Mouse (Mus musculus) thymus, postnatal 4 days (tissue): ENCODE measurements around the gene Ehbp1l1.
A peak's percentile ranks its signal among the peaks of the same experiment; 100 is the strongest.

Experiments
- DNase-seq: peaks from one replicate; pipeline ENCODE4 v3.0.0; 2021

Ehbp1l1 gene

DNA sequence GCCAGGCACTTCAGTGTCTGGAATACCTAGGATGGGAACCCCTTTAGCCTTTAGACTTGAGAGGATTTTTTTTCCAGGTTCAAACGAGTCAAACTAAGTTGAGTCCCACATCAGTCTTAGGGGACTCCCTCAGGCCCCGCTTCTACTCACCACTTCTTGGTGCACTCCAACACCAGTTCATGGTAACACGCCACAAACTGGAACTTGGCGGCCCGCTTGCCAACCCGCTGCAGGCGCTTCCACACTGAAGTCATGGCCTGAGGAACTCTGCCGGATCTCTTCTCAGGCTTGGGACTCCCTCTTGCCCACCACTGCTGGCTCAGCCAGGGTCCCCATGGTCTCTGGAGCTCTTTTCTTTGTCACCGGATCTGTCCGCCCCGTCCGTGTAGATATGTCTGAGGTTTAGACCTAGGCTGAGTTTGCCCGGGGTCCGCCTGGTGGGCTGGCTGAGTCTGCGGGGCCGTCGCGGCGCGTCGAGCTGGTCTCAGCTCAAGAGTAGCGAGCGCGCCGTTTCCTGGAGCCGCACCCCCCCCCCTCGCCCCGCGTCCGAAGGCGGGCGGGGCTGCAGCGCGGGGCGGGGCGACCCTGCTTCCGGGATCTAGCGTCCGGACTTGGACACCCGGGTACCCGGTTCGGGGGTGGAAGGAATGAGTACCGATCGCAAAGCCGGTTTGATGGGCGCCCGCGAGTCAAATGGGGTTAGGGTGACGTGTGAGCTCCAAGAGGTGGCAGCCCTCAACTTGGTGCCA lies at the start of gene Ehbp1l1:
Ehbp1l1 (minus strand) TSS at position 551 of the 749 bp plus-strand sequence.
- DNase-seq, result peak; percentile 87

DNA sequence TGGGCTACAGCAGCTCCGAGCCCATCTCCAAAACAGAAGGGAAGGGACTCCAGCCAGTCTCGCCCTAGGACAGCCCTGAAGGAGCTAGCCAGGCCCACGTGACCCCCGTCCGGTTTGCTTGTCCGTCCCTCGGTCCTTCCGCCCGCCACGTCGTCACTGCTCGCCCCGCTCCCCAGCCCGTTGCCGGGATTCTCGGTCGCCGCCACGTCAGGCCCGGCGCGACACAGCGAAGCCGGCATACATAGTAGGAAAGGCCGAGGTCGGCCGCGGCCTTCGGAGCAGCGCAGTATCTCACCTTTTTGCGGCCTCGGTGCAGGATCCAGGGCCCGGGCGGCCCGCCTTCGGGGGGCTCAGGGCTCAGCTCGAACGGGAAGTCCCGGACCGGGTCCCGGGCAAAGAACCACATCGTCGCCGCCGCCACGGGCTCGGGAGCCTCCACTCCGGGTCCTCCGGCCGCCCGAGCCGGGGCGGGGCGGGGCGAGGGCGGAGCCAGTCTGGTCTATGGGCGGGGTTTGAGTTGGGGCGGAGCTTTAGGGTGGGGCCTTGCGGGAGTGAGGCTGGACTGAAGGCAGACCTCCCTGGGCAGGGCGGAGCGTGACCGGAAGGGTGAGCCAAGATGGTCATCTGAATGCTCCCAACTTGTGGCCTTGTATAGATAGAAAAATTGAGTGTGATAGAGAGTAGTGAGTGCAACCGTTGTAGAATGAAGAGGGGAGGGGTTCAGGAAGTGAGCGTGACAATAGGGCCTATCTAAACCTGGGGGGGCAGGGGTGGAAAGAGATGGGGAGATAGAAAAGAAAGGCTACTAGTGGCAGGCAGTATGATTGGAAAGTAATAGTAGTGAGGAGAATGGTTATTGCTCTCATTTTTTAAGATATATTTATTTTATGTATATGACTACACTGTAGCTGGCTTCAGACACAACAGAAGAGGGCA lies 45.1 kb upstream of the Ehbp1l1 start, which contains the start of gene Scyl1:
Scyl1 (minus strand) TSS at position 495 of the 936 bp plus-strand sequence.
- peak; percentile 96 for DNase-seq

DNA sequence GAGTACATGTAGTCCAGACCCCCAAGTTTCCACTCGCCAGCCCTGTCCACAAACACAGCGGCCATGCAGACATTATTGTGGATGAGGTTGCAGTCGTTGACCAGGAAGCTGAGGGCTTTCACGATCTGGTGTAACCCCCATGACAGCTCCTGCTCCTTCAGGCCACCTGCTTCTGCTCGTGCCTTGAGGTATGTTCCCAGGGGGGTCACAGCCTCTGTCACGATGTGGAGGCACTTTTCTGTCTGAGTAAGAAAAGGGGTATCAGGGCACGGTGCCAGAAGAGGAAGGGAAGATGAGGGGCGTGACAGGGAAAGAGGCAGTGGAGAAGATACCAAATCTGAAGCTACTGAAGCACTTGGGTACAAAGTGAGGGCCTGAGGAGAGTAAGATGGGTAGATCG lies 44.2 kb upstream of the Ehbp1l1 start:
- DNase-seq, result no peak

DNA sequence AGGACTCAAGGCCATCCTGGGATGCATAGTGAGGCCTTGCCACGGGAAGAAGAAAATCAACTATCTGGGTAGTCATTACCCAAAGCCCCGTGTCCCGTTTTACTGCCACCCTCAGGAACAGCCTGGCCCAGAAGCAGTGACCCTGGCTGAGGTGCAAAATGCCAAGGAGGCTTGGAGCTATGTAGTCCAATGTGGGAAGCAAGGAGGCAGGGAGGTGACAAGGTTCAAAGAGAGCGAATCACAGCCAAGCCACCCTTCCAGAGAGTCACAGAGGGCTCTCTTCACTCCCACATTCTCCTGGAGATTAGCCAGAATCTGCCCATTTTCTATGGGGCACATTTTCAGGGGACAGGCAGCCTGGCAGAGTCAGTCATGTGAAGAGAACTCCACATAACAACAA lies 41.2 kb upstream of the Ehbp1l1 start:
- DNase-seq, result no peak

DNA sequence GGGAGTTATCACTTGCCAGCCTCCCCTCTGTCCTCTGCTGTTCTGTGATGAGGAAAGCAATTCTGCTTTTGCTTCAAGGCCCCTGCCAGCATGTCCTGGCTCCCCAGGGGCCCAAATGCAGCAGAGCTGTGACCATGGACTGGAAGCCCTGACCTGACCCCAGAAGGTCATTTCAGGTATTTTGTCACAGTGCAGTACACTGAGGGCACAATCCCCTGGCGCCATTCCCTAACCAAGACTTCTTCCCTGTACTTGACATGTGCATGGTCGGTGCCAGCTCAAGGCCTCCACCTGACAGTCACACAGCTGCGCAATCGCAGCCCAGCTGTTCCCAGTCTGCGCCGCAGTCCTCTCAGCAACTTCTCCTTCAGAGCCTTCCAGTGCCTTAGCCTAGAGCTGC lies 37.0 kb upstream of the Ehbp1l1 start:
- DNase-seq, result no peak

DNA sequence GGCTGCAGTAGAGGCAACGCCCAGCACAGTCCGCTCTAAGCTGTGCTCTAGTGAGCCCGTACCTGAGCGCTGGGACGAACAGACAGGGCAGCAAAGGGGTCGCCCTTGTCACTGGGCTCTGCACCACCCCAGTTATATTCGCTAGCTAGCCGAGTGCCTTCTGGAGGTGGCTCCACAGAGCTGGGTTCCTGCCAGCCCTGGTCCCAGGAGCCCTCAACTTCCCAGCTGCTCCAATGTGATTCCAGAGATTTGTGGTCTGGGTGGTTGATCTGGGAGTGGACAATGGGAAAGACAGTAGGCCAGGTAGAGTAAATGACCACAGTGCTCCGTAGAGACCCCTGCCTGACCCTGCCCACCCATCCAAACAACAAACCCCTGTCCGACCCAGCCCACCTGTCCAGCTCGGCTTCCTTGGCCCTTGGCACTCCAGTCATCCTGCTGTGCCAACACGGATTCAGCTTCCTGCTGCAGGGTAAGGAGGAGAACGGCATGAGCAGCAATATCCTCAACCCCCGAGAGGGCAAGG lies 32.8 kb upstream of the Ehbp1l1 start:
- DNase-seq, result no peak

DNA sequence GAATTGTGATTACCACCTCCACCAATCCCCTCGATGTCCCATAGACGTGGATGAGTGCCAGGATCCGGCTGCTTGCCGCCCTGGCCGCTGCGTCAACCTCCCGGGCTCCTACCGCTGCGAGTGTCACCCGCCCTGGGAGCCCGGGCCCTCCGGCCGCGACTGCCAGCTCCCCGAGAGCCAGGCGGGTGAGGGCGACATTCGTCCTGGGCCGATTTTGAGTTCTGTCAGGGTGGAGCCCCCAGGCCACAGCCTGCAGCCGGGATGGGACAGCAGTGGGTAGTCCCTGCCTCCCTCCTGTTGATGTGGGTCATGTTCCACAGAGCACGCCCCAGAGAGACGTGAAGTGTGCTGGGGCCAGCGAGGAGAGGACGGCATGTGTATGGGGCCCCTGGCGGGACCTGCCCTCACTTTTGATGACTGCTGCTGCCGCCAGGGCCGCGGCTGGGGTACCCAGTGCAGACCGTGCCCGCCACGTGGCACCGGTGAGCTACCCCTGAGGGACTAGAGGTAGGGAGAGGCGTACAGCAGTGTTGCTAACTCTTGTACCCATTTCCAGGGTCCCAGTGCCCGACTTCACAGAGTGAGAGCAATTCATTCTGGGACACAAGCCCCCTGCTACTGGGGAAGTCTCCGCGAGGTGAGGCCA lies 31.0 kb upstream of the Ehbp1l1 start:
- no peak for DNase-seq

DNA sequence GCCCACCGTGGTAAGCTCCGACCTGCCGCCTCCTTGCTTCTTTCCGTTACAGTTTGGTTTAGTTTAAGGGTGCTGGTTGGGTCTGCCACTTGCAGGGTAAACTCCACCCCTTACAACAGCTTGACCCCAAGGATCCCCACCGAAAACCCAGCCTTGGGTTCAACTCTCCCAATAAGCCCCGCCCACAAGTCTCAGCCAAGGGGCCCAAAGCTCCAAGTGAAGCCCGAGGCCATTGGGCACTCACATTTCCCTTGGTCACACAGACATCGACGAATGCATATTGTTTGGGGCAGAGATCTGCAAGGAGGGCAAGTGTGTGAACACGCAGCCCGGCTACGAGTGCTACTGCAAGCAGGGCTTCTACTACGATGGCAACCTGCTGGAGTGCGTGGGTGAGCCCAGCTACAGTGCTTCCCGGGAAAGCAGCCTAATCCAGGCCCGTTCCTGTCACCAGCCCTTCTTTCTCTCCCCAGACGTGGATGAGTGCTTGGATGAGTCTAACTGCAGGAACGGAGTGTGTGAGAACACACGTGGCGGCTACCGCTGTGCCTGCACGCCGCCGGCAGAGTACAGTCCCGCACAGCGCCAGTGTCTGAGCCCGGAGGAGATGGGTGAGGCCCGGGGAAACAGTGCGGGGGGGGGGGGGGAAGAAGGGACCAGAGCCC lies 30.3 kb upstream of the Ehbp1l1 start:
- DNase-seq, result no peak

DNA sequence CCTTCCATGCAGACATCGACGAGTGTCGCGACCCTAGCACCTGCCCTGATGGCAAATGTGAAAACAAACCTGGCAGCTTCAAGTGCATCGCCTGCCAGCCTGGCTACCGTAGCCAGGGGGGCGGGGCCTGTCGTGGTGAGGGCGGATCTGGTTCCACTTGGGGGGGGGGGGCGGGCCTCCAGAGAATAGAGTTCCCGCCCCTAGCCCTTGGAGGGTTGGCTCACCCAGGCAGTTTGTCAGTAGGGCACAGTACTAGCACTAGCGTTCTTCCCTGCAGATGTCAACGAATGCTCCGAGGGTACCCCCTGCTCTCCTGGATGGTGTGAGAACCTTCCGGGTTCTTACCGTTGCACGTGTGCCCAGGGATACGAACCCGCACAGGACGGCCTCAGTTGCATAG lies 25.6 kb upstream of the Ehbp1l1 start:
- peak; percentile 83 for DNase-seq

DNA sequence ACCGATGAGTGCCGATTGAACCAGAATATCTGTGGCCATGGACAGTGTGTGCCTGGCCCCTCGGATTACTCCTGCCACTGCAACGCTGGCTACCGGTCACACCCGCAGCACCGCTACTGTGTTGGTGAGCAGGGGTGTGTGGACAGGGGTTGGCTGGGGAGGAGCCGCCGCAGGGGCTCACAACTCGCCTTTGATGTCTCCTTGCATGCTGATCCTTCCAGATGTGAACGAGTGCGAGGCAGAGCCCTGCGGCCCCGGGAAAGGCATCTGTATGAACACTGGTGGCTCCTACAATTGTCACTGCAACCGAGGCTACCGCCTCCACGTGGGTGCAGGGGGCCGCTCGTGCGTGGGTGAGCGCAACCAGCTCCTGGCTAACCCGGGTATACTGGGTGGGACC lies 24.8 kb upstream of the Ehbp1l1 start:
- no peak for DNase-seq

DNA sequence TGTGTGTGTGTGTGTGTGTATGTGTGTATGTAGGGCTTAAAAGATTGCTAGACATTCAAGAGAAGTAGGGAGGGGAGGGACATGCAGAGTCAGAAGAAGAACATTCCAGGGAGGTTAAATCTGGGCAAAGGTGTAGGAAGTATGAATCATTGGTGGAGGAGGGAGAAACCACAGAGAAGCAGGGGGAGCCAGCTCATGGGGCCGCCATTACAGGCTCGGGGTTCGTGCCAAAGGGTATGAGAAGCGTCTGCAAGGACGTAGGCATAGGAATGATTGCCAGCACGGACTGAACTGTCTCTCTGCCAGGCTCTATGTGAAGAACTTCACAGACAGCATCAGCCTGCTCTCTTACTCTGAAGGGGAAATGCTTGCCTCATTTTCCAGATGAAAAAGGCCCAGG lies 23.4 kb upstream of the Ehbp1l1 start:
- no peak for DNase-seq

DNA sequence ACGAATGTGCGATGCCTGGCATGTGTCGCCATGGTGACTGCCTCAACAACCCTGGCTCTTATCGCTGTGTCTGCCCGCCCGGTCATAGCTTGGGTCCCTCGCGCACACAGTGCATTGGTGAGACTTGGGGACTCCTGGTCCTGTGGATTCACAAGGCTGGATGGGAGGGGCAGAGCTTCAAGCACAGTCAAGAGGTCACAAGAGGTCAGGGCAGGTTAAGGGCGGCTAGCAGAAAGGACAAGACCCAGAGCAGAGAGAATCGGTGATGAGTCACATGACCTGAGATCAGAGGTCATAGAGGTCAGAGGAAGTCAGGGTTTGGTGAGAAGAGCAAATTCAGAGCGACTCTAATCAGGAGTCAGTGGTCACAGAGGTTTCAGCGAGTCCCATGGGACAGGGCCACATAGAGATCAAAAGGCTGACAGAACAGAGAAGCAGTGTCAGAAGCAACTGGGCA lies 20.8 kb upstream of the Ehbp1l1 start:
- DNase-seq, result no peak

DNA sequence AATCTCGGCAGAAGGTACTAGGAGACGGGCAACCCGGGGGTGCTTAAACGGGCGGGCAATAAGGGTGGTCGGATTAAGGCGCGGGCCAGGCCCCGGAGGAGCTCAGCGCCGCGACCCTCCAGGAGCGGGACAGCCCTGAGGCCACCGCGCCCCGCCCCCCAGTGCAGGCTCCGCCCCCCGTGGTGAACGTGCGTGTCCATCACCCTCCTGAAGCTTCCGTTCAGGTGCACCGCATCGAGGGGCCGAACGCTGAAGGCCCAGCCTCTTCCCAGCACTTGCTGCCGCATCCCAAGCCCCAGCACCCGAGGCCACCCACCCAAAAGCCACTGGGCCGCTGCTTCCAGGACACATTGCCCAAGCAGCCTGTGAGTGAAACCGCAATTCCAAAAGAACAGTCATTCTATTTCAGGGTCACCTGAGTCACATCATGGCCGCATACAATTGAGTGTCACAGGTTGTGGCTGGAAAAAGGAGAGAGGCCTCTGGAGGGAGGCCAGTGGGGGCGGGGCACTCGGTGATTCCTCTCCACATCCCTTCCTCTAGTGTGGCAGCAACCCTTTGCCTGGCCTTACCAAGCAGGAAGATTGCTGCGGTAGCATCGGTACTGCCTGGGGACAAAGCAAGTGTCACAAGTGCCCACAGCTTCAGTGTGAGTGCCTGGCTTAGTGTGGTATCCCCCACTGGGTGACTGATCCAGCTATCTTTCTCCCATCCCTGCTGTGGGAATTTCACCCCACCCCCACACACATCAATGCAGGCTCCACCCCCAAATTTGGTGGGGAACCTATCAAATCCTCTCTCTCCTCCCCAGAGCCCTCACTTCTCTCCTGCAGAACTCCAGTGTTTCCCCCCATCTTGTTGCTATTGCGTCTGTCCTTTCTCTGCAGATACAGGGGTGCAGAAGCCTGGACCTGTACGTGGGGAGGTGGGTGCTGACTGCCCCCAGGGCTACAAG lies 19.9 kb upstream of the Ehbp1l1 start:
- DNase-seq, result peak; percentile 64

DNA sequence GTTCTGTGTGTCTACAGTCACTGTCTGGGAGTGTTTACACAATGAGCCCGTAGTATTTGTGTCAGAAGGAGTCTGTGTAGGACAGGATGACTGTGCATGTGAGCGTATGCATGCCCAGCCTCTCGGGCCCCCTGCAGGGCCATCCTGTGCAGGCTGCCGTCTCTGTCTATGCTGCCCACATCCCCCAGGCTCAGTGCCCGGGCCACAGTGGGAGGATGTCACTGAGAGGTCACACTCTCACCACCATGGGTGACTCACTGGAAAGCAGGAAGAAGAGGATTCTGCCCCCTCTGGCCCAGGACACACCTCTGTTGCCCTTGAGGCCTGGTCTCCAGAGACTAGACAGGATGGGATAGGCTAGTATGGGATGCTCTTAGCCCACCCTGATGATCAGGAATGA lies 17.5 kb upstream of the Ehbp1l1 start:
- DNase-seq, result no peak

DNA sequence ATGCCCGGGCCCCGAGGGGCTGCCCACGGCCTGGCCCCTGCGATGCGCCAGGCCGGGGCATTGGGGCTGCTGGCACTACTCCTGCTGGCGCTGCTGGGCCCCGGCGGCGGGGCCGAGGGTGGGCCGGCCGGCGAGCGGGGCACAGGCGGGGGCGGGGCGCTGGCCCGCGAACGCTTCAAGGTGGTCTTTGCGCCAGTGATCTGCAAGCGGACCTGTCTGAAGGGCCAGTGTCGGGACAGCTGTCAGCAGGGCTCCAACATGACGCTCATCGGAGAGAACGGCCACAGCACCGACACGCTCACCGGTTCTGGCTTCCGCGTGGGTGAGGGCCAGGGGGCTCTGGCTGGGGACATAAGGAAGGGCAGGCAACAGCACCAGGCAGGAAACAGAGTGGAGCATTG lies 16.1 kb upstream of the Ehbp1l1 start:
- no peak for DNase-seq

DNA sequence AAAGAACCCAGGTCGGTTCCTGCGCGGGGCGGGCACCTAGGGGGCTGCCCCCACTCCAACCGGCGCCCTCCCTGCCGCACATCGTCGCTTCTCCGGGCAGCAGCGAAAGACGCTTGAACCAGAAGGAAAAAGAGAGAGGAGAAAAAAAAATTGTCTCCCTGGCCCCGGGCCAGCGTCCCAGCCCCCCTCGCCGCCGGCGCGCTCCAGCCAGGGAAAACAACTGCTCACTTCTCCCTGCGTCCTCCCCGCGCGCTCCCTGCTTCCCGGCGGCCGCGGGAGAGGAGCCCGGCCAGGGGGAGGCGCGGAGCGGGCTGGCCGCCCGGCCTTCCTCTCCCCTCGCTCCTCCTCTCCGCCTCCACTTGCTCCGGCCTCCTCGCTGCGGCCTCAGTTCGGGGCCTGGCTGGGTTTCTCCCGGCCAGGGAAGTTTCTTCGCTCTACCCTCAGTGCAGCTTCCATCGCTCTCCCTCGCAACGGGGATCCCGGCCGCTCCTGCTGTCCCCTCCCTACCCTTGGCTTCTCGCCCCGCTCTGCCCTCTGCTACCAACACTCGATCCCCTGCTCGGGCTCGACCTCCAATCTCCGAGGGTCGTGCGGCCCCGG lies 15.6 kb upstream of the Ehbp1l1 start:
- DNase-seq, result peak; percentile 26

DNA sequence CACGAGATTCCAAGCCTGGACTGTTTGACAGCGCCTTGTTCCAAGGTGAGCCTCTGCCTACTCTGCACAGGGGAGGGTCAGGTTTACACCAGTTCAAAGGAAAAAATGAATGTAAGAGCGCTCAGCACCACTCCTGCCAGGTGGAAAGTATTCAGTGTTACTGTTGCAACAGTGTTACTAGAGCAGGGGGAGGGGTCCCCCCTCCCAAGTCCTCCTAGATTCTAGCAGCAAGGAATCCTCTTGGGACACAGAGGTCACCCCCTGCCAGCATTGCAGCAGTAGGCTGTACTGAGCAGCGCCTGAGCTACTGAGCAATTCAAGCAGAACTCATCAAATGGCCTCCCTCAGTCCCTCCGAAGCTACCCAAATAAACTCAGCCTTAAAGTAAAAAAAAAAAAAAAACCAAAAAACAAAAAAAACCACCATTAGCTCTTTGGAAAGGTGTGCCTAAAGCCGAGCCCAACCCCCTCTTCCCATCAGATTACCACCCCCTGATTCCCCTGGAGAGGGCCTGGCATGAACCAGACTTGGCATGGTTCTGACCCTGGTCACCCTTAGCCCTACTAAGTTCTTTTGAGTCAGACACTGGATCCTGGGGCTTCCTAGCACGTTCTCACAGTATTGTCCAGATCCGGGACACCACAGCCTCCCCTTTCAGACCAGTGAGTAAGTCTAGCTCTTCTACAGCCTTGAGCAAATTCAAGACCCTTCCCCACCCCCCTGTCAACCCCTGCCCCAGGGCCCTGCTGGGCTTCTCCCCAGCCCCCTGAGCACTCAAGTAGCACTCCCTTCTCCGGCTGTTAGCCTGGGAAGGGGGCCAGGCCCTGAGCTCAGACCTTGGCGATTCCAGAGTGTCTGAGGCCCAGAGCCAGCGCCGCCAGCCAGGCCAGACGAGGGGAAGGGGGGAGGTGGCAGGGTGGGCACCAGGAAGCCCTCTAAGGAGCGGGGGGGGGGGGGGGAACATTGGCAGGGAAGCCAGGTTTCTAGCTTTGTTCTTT lies 14.5 kb upstream of the Ehbp1l1 start, which contains the start of gene Ltbp3:
Ltbp3 (plus strand) TSS at position 585 of the 998 bp plus-strand sequence.
- no peak for DNase-seq

DNA sequence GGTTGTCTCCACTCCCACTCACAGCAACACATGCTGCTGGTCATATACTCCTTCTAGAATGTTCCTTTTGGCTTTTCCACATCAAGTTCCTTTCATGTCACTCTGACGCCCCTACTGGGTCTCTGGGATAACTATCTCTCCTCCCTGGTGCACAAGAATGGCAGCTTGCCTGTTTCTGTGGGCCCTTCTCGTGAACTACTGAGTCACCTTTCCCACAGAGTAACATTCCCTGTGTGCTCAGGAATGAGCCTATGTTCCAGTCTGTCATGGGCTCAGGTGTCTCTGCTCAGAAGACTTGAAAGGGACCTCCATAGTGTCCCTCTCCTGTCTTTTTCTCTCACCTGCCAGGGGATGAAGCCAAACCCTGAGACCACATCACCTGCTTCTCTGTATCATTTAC lies 13.3 kb upstream of the Ehbp1l1 start:
- no peak for DNase-seq

DNA sequence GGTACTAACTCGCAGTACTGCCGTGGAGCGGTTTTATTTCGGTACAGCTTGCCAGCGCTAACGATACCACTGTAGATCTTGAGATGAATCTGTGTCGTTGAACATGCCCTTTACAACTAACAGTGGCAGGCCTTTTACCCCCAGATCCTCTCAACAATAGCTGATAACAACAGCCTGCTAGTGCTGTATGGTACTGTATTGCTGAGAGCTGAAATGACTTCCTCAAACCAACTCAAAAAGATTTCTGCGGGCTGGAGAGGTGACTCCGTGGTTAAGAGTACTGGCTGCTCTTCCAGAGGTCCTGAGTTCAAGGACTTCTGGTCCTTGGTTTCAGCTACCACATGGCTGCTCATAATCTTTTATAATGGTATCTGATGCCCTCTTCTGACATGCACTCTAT lies 8.2 kb upstream of the Ehbp1l1 start:
- DNase-seq, result no peak
